Mouse (Mus musculus) NIH3T3 (cell line): Measurements from ENCODE around the gene Gm43518.

Source experiments
- DNase-seq: peaks from one replicate; pipeline ENCODE4 v3.0.0-alpha.2; 2012; ENCODE audit warnings: low read depth

Gene Gm43518

GRCm38 (mm10) chr5:123979221-123979979 is 52.2 kb downstream of the Gm43518 start:
- no peak for DNase-seq

- DNase-seq, result no peak
These were observed 52.8 kb downstream of the Gm43518 start for GRCm38 (mm10) chr5:123979980-123980369.

GRCm38 (mm10) chr5:123980521-123981249 is 53.5 kb downstream of the Gm43518 start:
- DNase-seq, result peak; percentile 54

- no peak for DNase-seq
These were observed 54.0 kb downstream of the Gm43518 start for GRCm38 (mm10) chr5:123981250-123981554.

GRCm38 (mm10) chr5:123982838-123983237 is 55.6 kb downstream of the Gm43518 start:
- no peak for DNase-seq

GRCm38 (mm10) chr5:123985434-123985833 is 58.2 kb downstream of the Gm43518 start:
- DNase-seq, result no peak

GRCm38 (mm10) chr5:123986925-123987324 is 59.7 kb downstream of the Gm43518 start:
- no peak for DNase-seq

GRCm38 (mm10) chr5:123987511-123987910 is 60.3 kb downstream of the Gm43518 start:
- DNase-seq, result no peak
